Mouse (Mus musculus): Measurements from ENCODE around the gene Zmiz1.

The Zmiz1 gene

GRCm38 (mm10) chr14:25713443-25713842 lies 254.5 kb downstream of the Zmiz1 start:
- DNase-seq (ENCODE audit: inconsistent age in 2 of 2, low spot score in 1 of 2) = peak in 1 of 2 experiments; percentile 58

Data from adrenal gland, adult (tissue).